Mouse (Mus musculus) inflammation-experienced regulatory T-cells, adult 6 months (primary cell): ENCODE data around the gene Cmtm3. TPM values are rescaled to one million over a fixed set of nuclear protein-coding genes. Genes with fewer than 3 reads are reported as not detected.
"Not testable (repeated sequence)": the region's sequence is repeated elsewhere in the genome, so short reads cannot be mapped to it uniquely, and the experiment has no call there.

ENCODE experiments used
- ATAC-seq: one replicate; pipeline ENCODE4 v1.8.0; 2017
- polyA plus RNA-seq, 3 experiments: library from polyadenylated mRNA; unstranded; fragments of 100-300 nt; shearing (Covaris generic); gene quantifications; one replicate each; pipeline ENCODE4 v1.2.1; 2017

Cmtm3 gene
- polyA plus RNA-seq, result 10 to 100 TPM; 14.7 to 21.3 (median 17.4) TPM

DNA sequence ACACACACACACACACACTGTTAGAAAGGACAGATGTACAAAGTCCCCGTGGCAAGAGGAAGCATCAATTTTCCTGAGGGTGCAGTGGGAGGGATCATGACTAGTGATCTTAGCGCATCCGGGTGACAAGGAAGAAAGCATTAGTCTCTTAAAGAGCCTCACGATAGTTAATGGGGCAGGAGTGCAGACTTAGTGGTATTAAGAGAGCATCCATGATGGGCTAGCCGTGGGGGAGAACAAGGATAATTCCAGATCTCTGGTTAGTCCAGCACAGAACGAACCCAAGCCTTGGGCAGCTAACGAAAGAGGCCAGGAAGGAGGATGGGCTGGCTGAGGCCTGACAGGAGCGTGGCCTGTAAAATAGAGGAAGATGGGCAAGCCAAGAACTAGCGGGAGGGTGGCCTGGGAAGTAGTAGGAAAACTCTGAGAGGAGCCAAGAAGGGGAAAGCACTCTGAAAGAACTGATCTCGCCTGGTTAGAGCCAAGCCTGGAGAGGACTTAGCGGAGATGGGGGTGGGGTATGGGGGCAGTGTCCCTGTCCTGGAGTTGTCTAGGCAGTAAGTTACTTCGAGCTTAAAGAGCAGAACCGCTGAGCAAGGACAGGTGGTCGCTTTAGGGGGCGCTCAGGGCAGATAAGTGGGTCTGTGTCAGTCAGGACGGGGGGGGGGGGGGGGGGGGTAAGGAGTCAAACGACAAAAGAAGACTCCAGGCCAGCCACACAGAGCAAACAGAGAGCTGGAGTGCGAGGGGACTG, at the start of gene Cmtm3:
Gene Cmtm3, plus strand, starts transcription at position 182 of the 754 bp plus-strand sequence.
- ATAC-seq, result no peak

DNA sequence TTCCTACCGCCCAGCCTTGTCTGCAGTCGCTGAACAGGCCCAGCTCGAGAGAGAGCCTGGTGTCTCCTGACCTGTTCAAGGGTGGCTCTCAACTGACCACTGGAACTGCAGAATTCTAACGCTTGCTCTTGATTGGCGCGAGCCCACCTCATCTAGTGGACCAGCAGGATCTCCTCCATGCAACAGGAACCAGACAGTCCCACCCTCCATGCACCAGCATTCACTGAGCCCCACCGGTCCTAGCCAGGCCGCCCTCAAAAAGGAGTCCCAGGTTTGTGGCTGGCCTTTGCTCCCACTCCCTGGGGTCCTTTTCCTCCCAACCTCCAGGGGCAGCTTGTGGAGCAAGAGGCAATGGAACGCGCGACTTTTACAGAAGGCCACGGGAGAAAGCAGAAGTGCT, 46.1 kb upstream of the Cmtm3 start, which contains the start of gene Cmtm2a:
Gene Cmtm2a, minus strand, starts transcription at position 101 of the 400 bp plus-strand sequence.
- not testable (repeated sequence) for ATAC-seq

DNA sequence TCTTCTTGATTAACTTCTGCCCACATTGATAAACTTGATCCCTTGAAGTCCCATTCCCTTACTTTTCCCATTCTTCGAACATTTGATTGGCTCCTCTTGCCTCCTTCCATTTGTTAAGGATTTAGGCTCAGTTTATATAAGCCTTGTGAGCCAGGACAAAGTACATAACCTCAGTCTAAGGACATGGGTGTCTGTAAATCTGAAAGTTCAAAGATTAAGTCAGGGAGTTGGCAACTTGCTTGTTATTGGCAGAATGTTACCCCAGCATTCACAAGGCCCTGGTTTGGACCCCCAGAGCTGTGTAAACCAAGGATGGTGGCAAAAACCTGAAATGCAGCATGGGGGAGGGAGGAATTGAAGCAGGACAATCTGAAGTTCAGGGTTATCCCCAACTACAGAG, 44.8 kb upstream of the Cmtm3 start:
- ATAC-seq, result no peak

DNA sequence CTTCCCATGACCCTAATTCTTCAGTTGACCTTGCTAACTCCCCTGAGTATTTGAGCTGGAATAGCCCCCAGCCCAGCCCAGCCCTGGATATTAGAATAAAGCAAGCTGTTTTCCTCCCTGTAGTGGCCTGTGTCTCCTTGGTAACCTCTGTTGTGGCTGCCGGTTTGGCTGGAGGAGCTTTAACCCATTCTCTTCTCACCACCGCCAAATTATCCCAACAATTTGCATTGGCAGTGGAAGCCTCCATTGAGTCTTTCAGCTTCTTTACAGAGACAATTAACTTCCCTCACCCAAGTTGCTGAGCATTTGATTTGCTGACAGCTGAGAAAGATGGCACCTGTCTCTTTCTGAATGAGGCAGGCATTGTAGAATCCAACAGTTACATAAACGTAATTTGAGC, 37.6 kb upstream of the Cmtm3 start:
- ATAC-seq, result not testable (repeated sequence)

- ATAC-seq, result not testable (repeated sequence)
These were observed 36.7 kb upstream of the Cmtm3 start for GRCm38 (mm10) chr8:104302536-104302935.

DNA sequence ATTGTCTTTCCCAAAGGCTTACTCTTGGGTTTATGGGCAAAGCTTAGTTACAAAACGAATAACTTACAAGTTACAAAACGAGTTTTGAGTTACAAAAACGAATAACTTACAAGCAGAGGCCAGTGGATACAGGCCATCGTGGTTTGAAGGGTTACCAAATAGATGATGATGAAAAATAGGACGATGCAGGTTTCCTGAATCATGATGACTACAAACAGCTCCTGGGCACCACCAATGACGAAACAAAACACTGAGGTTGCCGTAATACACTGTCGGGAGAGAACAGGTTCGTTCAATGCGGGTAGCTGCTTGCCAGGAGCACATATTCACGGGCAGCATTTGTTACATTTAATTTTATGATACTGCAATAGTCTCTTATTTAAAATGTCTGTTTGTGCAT, 34.2 kb upstream of the Cmtm3 start:
- ATAC-seq, result no peak

- not testable (repeated sequence) for ATAC-seq
These were observed 30.9 kb upstream of the Cmtm3 start for GRCm38 (mm10) chr8:104308341-104308740.

DNA sequence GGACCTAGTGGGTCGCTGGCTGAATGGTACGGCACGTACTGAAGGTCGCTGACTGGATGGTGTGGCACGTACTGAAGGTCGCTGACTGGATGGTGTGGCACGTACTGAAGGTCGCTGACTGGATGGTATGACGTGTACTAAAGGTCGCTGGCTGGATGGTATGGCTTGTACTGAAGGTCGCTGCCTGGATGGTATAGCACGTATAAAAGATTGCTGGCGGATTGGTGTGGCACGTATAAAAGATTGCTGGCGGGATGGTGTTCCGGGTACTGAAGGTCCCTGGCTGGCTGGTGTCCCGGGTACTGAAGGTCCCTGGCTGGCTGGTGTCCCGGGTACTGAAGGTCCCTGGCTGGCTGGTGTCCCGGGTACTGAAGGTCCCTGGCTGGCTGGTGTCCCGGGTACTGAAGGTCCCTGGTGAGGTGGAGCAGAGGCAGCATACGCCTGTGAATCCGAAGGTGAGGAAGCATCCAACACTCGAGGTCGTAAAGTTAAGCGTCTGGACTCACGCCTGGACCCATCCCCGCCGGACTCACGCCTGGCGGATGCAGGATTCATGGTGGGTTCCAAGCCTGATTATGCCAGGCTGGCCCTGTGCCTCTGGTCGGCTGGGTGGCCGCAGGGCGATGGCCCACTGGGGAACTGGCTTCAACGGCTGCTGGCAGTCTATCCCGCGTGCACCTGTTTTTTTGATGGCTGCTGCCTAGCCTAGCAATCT, 29.6 kb upstream of the Cmtm3 start, which contains the start of the genes Gm45711 and Cmtm1:
Gene Gm45711, minus strand, starts transcription at position 641 of the 715 bp plus-strand sequence.
Gene Cmtm1, minus strand, starts transcription at position 705 of the 715 bp plus-strand sequence.
- ATAC-seq, result not testable (repeated sequence)

DNA sequence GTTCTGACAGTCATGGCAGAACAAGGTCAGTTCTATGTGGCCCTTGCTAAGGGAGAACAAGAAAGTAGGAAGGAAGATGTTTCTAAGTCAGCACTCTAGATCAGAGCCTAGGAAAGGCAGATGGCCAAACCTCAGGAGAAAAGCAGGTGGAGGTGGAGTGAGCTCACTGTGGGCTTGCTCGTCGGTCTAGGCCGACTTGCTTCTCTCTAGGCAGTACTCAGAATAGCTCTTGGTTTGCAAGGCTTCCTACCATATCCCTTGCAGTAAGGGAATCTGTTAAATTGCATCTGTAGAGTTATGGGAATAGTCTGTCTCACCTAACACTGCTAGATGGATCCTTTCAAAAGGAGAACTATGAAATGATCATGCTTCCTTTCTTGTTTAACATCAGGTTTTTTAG, 27.2 kb upstream of the Cmtm3 start:
- ATAC-seq, result not testable (repeated sequence)

DNA sequence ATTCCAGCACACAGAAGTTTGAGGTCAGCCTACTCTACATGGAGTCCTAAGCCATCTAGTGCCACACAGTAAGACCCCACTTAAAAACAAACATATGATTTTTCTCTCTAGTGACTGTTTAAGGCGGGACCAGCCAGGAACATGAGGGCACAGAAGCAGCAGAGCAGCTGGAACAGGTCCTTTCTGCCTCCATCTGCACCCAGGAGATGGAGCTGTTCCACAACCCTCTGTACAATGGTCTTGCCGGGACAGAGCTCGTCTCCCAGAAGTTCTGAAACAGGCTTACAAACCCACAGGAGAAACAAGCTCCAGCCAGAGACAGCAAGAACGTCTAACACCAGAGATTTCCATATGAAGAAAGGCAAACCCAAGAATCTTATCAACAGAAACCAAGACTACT, 25.9 kb upstream of the Cmtm3 start:
- no peak for ATAC-seq

DNA sequence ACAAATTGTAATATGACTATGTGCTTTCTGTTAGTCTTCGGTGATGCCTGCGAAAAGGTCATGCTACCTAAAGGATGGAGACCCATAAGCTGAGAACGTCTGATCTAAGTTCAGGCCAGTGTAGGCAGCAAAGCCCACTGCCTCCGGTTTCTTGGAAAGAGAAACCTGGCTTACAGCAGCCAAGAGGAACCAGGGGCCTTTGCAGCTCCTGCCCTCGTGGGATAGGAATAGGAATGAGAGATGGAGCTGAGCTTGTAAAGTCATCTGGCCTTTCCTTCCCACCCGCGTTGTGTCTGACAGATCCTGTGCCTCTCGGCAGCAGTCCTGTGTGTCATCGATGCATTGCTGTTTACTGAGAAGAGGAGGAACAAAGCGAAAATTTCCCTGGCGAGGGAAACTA, 17.9 kb upstream of the Cmtm3 start, which contains the start of gene Gm11020:
Gene Gm11020, plus strand, starts transcription at position 301 of the 400 bp plus-strand sequence.
- ATAC-seq, result not testable (repeated sequence)

GRCm38 (mm10) chr8:104321930-104322329, 17.3 kb upstream of the Cmtm3 start, which contains the start of gene Cmtm2b:
TSS of gene Cmtm2b (plus strand) at chr8:104322230.
- ATAC-seq, result not testable (repeated sequence)

- ATAC-seq, result no peak
These were observed 6.3 kb upstream of the Cmtm3 start for GRCm38 (mm10) chr8:104332665-104333631.

DNA sequence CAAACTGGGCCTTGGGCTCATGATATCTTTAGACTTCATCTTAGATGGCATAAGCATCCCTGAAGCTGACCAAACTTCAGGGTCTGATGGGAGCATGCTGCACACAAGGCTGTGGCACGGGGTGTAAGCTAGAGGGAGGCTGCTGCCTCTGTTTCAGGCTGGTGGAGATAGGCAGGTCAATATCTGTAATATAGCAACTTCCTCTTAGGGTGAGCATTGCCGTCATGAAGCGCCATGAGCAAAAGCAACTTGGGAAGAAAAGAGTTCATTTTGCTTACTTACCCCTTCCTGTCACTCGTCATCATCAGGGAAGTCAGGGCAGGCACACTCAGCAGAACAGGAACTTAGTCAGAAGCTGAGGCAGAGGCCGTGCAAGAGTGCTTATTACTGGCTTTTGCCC, 5.4 kb upstream of the Cmtm3 start:
- ATAC-seq, result no peak

DNA sequence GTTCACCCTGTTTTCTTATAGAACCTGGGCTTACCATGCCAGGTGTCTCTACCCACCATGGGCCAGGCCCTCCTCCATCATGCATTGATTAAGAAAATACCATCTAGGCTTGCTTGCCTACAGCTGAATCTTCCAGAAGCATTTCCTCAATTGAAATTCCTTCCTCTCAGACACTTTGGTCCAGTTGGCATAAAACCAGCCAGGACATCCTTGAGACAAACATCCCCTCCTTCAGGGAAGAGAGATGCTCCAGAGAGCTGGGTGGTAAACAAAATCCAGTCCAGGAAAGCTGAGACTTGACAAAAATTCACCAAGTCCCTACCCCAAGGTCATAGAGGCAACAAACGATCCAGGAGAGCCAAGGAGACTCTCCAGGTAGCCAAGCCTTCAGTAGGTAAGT, 5.0 kb upstream of the Cmtm3 start:
- ATAC-seq, result no peak

- ATAC-seq, result no peak
These were observed 2.4 kb upstream of the Cmtm3 start for GRCm38 (mm10) chr8:104336806-104337205.

- ATAC-seq, result no peak
These were observed 1.3 kb upstream of the Cmtm3 start for GRCm38 (mm10) chr8:104337890-104338289.

- ATAC-seq, result no peak
These were observed 698 bp downstream of the Cmtm3 start for GRCm38 (mm10) chr8:104339983-104340232.

GRCm38 (mm10) chr8:104340233-104341105, 1.3 kb downstream of the Cmtm3 start:
- ATAC-seq, result peak; percentile 76

DNA sequence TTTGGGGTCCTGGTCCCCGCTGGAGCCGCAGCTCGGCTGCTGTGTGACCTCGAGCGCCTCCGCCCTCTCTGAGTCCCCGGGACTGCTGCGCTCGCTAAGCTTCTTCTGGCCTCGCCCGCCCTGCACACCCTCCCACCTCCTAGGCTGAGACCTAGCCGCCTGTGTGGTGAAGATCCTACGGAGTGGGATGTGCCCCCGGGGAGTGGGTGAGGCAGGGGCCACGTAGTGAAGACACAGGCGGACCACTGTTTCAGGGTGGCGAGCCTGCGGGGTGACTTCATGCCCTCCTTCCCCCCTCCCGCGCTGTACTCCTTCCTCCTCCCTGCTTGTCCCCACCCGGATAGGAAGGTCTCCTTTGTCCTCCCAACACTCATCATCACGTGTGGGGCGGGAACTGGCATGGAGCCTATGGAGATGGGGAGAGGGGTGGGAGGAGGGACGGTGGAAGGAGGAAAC, 1.9 kb downstream of the Cmtm3 start:
- no peak for ATAC-seq

- ATAC-seq, result no peak
These were observed 2.5 kb downstream of the Cmtm3 start for GRCm38 (mm10) chr8:104341678-104342077.
